Mouse (Mus musculus) right cerebral cortex, postnatal 36 days (tissue): ENCODE measurements around the gene Ppp1r18.

Experiments
- DNase-seq, 2 experiments: peaks; one replicate each; pipeline ENCODE4 v3.0.0; 2022; ENCODE audit warnings: low spot score in 2 of 2, mixed read lengths in 1 of 2

Gene Ppp1r18

DNA sequence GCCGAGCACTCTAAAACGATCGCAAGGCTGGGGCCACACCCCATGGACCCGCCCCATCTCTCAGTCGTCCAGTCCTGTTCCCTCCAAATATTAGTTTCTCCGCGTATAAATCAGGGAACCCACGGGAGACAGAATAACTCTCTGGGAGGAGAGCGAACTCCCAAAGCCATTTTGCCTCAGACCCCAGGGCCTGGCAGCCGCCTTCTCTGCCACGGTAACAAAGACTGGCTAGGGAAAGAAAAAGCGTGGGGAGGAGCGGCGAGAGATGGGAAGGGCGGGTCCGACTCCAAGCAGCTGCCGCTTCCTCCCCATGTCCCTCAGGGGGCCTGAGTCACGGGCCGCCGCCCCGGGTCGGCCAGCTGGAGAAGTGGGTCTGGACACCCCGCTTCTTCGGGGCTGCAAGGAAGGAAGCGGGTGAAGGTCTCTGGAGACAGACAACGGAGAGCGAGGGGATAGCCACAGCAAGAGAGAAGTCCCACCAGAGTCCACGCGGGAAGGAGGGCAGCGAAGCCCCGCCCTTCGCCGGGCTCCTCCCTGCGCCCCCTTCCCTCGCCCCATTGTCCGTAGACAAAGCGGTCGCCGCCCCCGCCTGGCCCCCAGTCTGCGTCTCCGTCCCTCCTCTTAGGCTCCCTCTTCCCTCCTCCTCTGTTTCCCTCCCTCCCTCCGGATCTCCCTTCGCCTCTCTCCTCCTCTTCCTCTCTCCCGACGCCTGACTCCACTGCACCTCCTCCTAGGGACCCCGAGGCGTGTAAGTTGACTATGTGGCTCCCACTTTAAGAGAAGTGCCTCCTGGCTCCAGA is at the start of gene Ppp1r18:
Gene Ppp1r18 (plus strand): TSS at position 113 of the 800 bp plus-strand sequence.
- DNase-seq, result no peak

DNA sequence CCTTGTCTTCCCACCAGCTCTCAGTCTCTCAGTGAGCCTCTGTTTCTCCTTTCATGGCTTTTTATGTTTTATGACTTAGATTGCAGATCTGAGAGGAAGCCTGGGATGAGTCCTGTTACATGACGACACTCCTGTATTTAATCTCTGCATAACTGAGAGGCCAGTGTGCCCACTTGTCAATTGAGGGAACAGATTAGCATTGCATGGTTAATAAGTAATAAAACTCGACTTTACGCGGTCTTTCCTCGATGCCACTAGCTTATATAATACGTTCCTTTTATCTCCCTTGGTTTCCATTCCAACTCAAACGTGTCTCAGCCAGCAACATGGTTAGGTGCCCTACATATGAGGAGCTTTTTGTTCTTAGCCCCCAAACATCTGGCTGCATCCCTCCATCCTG is 49.6 kb upstream of the Ppp1r18 start:
- DNase-seq, result no peak

GRCm38 (mm10) chr17:35816686-35817085 is 48.7 kb upstream of the Ppp1r18 start:
- no peak for DNase-seq

DNA sequence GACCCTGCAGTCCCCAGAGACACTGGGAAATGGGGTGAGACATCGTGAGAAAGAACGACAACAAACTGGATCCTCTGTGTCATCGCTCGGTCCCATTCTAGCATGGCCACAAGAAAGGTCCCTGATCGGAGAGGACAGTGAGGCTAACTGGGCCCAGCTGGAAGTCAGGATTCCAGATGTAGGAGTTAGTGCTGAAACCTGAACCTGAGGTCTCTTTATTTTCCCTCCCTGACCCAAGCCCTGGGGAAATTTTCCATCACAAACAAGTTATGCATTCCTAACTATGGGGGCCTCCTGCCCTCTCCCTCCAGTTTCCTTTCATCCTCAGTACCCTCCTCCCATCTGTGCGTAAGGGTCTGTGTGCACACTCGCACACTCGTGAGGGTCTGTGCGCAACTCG is 48.2 kb upstream of the Ppp1r18 start:
- DNase-seq, result no peak

- no peak for DNase-seq
Measured at GRCm38 (mm10) chr17:35820111-35820510, 45.3 kb upstream of the Ppp1r18 start.

GRCm38 (mm10) chr17:35821439-35822430 is 43.7 kb upstream of the Ppp1r18 start, which contains the start of gene Ier3:
Gene Ier3 (plus strand): TSS chr17:35821684.
- DNase-seq, result peak; percentile 43 to 51

DNA sequence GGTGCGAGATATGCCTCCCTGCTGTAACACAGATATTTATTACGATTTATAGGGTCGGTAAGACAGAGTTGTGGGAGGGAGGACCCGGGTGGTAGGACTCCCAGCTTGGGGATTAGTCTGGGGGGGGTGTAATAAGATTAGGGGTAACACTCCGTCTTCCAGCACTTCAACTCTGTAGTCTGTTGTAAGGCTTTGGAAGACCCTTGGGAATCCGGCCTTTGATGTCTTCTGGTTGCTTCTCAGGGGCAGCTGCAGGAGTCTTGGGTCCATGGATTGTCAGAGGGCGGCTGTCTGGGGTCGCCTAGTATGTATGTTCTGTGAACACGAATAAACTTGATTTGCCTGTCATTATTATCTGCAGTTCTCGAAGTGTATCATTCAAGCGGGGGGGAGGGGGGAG is 42.8 kb upstream of the Ppp1r18 start:
- no peak for DNase-seq

- DNase-seq, result peak; percentile 60 to 63
Measured at GRCm38 (mm10) chr17:35822964-35823937, 42.1 kb upstream of the Ppp1r18 start, which contains the start of gene Flot1. Gene Flot1 (plus strand): TSS chr17:35823230.

DNA sequence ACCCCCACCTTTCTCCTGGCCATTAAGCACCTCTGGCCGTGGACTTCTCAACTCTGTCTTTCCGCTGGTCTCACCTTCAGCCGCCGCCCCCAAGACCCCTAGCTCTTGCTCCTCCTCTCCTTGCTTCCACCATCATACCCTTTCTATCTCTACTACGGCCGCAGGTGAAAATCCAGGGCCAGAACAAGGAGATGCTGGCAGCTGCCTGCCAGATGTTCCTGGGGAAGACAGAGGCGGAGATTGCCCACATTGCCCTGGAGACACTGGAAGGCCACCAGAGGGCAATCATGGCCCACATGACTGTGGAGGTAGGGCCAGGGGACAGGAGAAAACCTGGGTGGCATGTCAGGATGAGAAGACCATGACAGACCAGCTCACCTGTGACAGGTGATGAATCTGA is 41.0 kb upstream of the Ppp1r18 start:
- no peak for DNase-seq

DNA sequence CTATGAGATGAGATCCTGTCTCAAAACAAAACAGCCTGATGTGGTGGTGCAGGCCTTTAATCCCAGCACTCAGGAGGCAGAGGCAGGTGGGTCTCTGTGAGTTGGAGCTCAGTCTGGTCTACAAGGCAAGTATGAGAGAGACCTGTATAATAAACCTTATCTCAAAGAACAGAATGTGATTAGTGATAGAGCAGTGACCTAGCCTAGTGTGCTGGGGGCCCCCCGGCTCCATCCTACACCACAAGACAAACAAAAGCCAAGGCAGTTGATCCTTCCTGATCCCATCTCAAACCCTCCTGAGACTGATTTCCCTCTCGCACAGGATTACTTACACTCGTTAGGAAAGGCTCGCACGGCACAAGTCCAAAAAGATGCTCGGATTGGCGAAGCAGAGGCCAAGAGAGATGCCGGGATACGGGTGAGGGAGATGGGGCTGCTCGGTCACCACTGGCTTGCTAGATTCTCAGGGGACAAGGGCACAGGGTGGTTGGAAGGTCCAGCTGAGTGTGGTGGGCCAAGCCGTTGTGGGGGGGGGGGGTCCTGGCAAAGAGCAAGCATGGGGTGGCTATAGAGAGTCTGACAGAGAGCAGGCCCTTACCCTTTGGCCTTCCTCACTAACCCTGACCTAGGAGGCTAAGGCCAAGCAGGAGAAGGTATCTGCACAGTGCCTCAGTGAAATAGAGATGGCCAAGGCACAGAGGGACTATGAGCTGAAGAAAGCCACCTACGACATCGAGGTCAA is 40.1 kb upstream of the Ppp1r18 start:
- DNase-seq, result no peak

- peak; percentile 73 to 77 for DNase-seq
Measured at GRCm38 (mm10) chr17:35829737-35830136, 35.7 kb upstream of the Ppp1r18 start.

DNA sequence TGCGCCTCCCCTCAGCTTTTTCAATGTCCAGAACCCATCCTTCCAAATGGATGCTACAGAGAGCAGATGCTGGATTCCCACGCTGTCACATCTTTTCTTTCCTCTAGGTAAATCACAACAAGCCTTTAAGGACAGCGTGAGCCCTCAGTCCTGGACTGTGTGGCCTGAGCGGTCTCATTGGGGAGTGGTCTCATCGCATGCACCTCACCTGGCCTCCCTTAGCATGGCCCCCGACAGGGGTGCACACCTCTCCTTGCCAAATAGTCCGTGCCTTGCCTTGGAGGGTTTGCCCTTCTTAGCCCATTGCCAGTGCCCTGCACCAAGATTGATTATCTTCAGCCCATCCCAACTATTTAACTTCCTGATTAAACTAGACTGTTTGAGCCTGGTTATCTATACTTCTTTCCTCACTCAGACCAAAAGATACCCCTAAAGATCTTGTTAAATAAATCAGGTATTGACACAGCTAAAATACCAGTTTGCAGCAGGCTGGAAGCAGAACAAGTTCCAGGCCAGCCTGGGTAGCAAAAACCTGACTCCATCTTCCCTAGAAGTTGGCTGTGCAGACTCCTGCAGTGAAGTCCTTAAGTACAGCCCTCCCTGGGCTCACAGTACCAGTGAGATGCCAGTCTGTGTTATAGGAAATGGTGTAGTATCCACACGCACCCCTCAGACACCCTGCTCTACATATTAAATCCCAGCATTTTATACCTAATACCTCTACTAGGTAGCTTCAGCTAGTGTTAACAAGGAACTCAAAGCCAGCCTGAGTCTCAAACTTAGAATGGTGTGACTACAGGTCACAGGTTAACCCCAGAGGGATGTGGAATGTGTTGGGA is 32.8 kb upstream of the Ppp1r18 start:
- DNase-seq, result no peak

GRCm38 (mm10) chr17:35833239-35833751 is 32.1 kb upstream of the Ppp1r18 start:
- DNase-seq, result no peak

GRCm38 (mm10) chr17:35833894-35834293 is 31.5 kb upstream of the Ppp1r18 start:
- no peak for DNase-seq

GRCm38 (mm10) chr17:35834696-35835422 is 30.5 kb upstream of the Ppp1r18 start:
- peak in 1 of 2 experiments; percentile 41 for DNase-seq

DNA sequence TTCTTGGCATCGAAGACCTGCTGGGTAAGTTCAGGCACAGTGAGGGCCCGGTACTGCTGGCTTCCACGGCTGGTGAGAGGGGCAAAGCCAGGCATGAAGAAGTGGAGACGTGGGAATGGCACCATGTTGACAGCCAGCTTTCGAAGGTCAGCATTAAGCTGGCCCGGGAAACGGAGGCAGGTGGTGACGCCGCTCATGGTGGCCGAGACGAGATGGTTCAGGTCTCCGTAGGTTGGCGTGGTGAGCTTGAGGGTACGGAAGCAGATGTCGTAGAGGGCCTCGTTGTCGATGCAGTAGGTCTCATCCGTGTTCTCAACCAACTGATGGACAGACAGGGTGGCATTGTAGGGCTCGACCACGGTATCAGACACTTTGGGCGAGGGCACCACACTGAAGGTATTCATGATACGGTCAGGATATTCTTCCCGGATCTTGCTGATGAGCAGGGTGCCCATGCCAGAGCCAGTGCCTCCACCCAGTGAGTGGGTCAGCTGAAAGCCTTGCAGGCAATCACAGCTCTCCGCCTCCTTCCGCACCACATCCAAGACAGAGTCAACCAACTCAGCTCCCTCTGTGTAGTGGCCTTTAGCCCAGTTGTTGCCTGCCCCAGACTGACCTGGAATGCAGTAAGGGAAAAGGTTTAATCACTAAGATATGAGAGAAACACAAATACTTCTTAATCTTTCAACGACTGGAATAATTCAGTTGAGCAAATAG is 29.8 kb upstream of the Ppp1r18 start:
- no peak for DNase-seq

DNA sequence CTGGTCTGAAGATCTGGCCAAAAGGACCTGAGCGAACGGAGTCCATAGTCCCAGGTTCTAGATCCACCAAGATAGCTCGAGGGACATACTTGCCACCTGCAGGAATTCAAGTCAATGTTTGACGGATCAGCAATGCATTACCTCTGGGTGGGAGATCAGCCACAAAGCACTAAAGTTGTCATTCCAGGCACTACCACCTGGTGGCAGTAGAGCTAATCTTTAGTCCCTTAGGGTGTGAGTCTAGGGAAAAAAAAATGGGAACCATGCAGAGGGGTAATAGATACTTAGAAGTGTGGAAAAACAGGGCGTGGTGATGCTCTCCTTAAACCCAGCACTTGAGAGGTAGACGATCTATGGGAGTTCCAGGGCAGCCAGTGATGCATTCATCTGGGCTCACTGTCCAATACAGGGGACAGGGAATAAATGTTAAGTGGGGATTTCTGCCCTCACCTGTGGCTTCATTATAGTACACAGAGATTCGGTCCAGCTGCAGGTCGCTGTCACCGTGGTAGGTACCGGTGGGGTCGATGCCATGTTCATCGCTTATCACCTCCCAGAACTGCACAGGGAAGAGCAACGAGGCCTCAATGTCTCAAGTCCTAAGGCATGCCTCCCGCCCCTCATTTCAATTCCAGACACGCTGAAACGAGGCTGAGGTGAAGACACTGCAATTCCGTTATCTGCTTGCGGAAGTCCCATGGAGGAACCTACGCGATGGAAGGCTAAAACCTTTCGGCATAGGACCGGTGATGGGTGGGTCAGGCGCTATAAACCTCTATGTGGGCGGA is 29.0 kb upstream of the Ppp1r18 start:
- peak; percentile 78 to 81 for DNase-seq
